Mouse (Mus musculus) lung, embryonic 14.5 days (tissue): ENCODE measurements around the gene Babam1. TPM values are rescaled to one million over a fixed set of nuclear protein-coding genes. Genes with fewer than 3 reads are reported as not detected.

Source experiments
- ATAC-seq: fragments of 200-750 bp; cut with Nextera tagmentation; 2 replicates; pipeline ENCODE4 v1.8.0; 2017; ENCODE audit warnings: mild to moderate bottlenecking, moderate TSS enrichment, moderate library complexity; ENCODE audit not compliant: insufficient read depth
- DNase-seq: peaks from one replicate; pipeline ENCODE4 v3.0.0-alpha.2; 2015
- H3K27ac ChIP-seq: fragments of 300-500 bp; sonication (generic); 2 replicates; pipeline ENCODE4 v1.5.1; 2014; ENCODE audit warnings: low read depth, mild to moderate bottlenecking, moderate library complexity
- H3K27me3 ChIP-seq: fragments of 300-500 bp; sonication (generic); 2 replicates; pipeline ENCODE4 v1.6.1; 2014; ENCODE audit warnings: low read length, control low read depth; ENCODE audit not compliant: insufficient read depth
- H3K36me3 ChIP-seq: fragments of 300-500 bp; sonication (generic); 2 replicates; pipeline ENCODE4 v1.6.1; 2014; ENCODE audit warnings: control low read depth; ENCODE audit not compliant: insufficient read depth
- H3K4me1 ChIP-seq: fragments of 300-500 bp; sonication (generic); 2 replicates; pipeline ENCODE4 v1.6.1; 2014; ENCODE audit warnings: antibody characterized with exemption, control low read depth; ENCODE audit not compliant: insufficient read depth
- H3K4me2 ChIP-seq: fragments of 300-500 bp; sonication (generic); 2 replicates; pipeline ENCODE4 v1.6.1; 2014; ENCODE audit warnings: mild to moderate bottlenecking
- H3K4me3 ChIP-seq: fragments of 300-500 bp; sonication (generic); 2 replicates; pipeline ENCODE4 v1.5.1; 2014; ENCODE audit warnings: low read depth, low read length
- H3K9ac ChIP-seq: fragments of 300-500 bp; sonication (generic); 2 replicates; pipeline ENCODE4 v1.6.1; 2014
- H3K9me3 ChIP-seq: fragments of 300-500 bp; sonication (generic); 2 replicates; pipeline ENCODE4 v1.6.1; 2016; ENCODE audit warnings: low read depth, low read length, control low read depth
- CTCF ChIP-seq: IDR thresholded peaks from 2 replicates; pipeline ENCODE4 v1.5.1; 2016; ENCODE audit warnings: antibody characterized with exemption, low read depth
- WGBS: fragments of 180-500 bp; shearing (Covaris S2); extraction: QIAGEN DNeasy Blood & Tissue Kit; methylation state at CpG from one replicate; pipeline ENCODE4 v1.1.7; 2014; 5-methylcytosine and 5-hydroxymethylcytosine counted together
- polyA plus RNA-seq: library from polyadenylated mRNA; unstranded; fragments of >200 nt; fragmentation: Nextera tagmentation; extraction: Ambion mirVana; gene quantifications from 2 replicates; pipeline ENCODE4 v1.2.1, GENCODE M21; 2014

The Babam1 gene
- polyA plus RNA-seq, 1 experiment from 2014 or later, result 114 TPM

- no peaks in the 10 kb centered on the region for H3K36me3 ChIP-seq
- DNase-seq (peak; percentile 78), ATAC-seq (no peak)
- TF ChIP-seq CTCF, result no peak
- 0 out of 2 replicates have a peak overlapping the region, but pooled peaks have one; percentile 3 for H3K4me3 ChIP-seq
- H3K27me3 ChIP-seq, result no peaks in the 10 kb centered on the region
- no peak overlapping the region for H3K9ac ChIP-seq
- H3K4me2 ChIP-seq, result peak overlapping the region; percentile 32; the same call in 1 of the 2 replicates
- H3K9me3 ChIP-seq, result no peaks in the 10 kb centered on the region
- WGBS, result 7% methylated on average over 3 of the region's 3 CpGs
- H3K27ac ChIP-seq, result no peak overlapping the region
- H3K4me1 ChIP-seq, result peaks cover 7% of the 10 kb centered on the region
Measured at GRCm38 (mm10) chr8:71392871-71393270, 3.8 kb upstream of the Babam1 start.

DNA sequence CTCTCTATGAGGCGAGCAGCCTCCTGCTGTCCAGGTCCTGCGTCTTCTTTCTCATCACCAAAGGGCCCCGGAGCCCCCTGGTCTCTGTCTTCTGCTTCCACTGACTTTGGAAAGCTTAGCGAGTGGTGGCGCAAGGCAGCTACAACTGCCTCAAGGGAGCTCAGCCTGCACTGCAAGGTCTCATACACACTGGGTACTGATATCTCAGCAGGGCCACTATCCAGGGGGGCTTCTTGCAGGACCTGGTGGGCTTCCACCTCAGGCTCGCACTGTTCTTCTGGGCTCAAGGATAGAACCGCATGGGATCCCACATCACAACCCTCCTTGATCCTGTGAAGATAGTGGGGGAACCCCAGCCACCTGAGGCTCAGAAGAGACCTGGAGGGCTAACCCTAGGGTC lies 2.2 kb upstream of the Babam1 start:
- Histone ChIP-seq H3K27ac (no peak overlapping the region), H3K36me3 (peaks cover 7% of the 10 kb centered on the region), H3K9me3 (no peaks in the 10 kb centered on the region), H3K4me3 (peak overlapping the region; percentile 18), H3K4me1 (peaks cover 7% of the 10 kb centered on the region), H3K27me3 (no peaks in the 10 kb centered on the region), H3K9ac (peak overlapping the region; percentile 9; the same call in 1 of the 2 replicates), H3K4me2 (peak overlapping the region; percentile 93)
- 75% methylated on average over 7 of the region's 7 CpGs for WGBS
- DNase-seq (no peak), ATAC-seq (no peak)
- no peak for TF ChIP-seq CTCF

GRCm38 (mm10) chr8:71395071-71395470 lies 1.6 kb upstream of the Babam1 start:
- H3K4me2 ChIP-seq, result peak overlapping the region; percentile 93
- no peaks in the 10 kb centered on the region for H3K9me3 ChIP-seq
- peaks cover 7% of the 10 kb centered on the region for H3K4me1 ChIP-seq
- ATAC-seq (no peak), DNase-seq (no peak)
- H3K27ac ChIP-seq, result peak overlapping the region; percentile 54; the same call in 1 of the 2 replicates
- no peak for TF ChIP-seq CTCF
- 76% methylated on average over 10 of the region's 10 CpGs for WGBS
- peak overlapping the region; percentile 18 for H3K4me3 ChIP-seq
- H3K36me3 ChIP-seq, result peaks cover 11% of the 10 kb centered on the region
- peak overlapping the region; percentile 9; the same call in 1 of the 2 replicates for H3K9ac ChIP-seq
- H3K27me3 ChIP-seq, result no peaks in the 10 kb centered on the region

DNA sequence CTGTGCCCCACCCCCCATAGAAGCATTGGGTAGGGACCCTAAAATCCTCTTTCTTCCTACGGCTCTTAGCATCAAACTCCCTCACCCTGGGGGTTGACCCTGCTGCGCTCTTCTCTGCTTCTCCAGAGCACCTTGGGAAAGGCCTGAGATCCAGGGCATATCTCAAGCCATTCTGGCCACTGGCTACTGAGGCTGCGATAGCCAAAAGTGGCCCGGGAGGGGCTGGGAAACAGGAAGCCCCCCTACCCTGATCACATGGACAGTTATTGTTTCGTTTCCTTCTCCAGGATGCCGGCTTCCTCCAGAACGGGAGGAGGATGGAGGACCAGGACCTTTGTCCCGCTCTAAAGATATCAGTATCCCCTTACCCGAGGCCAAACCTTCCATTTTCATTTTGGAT lies 1.0 kb upstream of the Babam1 start, which contains the start of gene Ushbp1:
Gene Ushbp1, minus strand, starts transcription at position 174 of the 400 bp plus-strand sequence.
- Histone ChIP-seq H3K9ac (peak within 1 kb of the TSS; percentile 9; the same call in 1 of the 2 replicates), H3K4me1 (peaks cover 7% of the 10 kb centered on the region), H3K27ac (peak within 1 kb of the TSS; percentile 86), H3K27me3 (no peaks in the 10 kb centered on the region), H3K9me3 (no peaks in the 10 kb centered on the region), H3K36me3 (peaks cover 11% of the 10 kb centered on the region), H3K4me3 (peak within 1 kb of the TSS; percentile 81), H3K4me2 (peak within 1 kb of the TSS; percentile 93)
- peak; percentile 23 for DNase-seq
- no peak for ATAC-seq
- TF ChIP-seq CTCF, result no peak
- 78% methylated on average over 9 of the region's 9 CpGs for WGBS

GRCm38 (mm10) chr8:71397701-71398100 lies 1.0 kb downstream of the Babam1 start:
- H3K36me3 ChIP-seq, result peaks cover 11% of the 10 kb centered on the region
- DNase-seq (no peak), ATAC-seq (no peak)
- no peak for TF ChIP-seq CTCF
- peak overlapping the region; percentile 76 for H3K9ac ChIP-seq
- WGBS, result 85% methylated on average over 12 of the region's 12 CpGs
- no peak overlapping the region for H3K27ac ChIP-seq
- H3K9me3 ChIP-seq, result no peaks in the 10 kb centered on the region
- H3K4me3 ChIP-seq, result peak overlapping the region; percentile 81
- peak overlapping the region; percentile 93 for H3K4me2 ChIP-seq
- peaks cover 7% of the 10 kb centered on the region for H3K4me1 ChIP-seq
- no peaks in the 10 kb centered on the region for H3K27me3 ChIP-seq

- H3K27me3 ChIP-seq, result no peaks in the 10 kb centered on the region
- H3K9ac ChIP-seq, result no peak overlapping the region
- no peak for TF ChIP-seq CTCF
- WGBS, result 91% methylated on average over 2 of the region's 2 CpGs
- H3K4me2 ChIP-seq, result no peak overlapping the region
- H3K27ac ChIP-seq, result no peak overlapping the region
- DNase-seq (no peak), ATAC-seq (no peak)
- no peaks in the 10 kb centered on the region for H3K9me3 ChIP-seq
- H3K4me3 ChIP-seq, result no peak overlapping the region
- H3K4me1 ChIP-seq, result peaks cover 7% of the 10 kb centered on the region
- peaks cover 15% of the 10 kb centered on the region for H3K36me3 ChIP-seq
Measured at GRCm38 (mm10) chr8:71400826-71401225, 4.2 kb downstream of the Babam1 start.

DNA sequence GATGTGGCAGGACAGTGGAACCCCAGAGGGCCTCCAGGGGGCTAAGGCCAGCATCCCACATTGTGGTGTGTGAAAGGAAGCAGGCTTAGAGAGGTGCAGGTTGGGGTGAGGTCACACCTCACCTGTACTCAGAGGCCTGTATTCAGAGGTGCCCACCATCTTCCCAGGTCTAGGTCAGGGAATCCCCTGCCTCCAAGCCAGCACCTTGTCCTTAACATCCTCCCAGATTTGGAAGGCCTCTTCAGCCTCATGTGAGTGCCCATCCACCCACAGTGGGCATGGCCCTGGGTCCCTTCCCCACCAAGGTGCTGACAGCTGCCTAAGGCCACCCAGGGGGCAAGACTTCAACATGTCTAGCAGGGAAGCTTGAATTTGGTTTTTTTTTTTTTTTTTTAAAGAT lies 4.8 kb downstream of the Babam1 start:
- no peak overlapping the region for H3K4me3 ChIP-seq

More for the DNA sequence above, 4.8 kb downstream of the Babam1 start:
- no peak overlapping the region for H3K9ac ChIP-seq
- ATAC-seq, result no peak
- H3K27me3 ChIP-seq, result no peaks in the 10 kb centered on the region
- no peak for TF ChIP-seq CTCF
- no peak for DNase-seq
- H3K27ac ChIP-seq, result no peak overlapping the region
- H3K36me3 ChIP-seq, result peaks cover 15% of the 10 kb centered on the region
- H3K4me2 ChIP-seq, result no peak overlapping the region
- H3K4me1 ChIP-seq, result peaks cover 3% of the 10 kb centered on the region; the same call in 1 of the 2 replicates
- no peaks in the 10 kb centered on the region for H3K9me3 ChIP-seq
